Mouse (Mus musculus): ENCODE results near the gene Ppp1r13b.

- TF ChIP-seq EP300 (IDR thresholded peaks at IDR 0.05; ENCODE audit: low read depth): no peak
- no peak for TF ChIP-seq CTCF (IDR thresholded peaks at IDR 0.05; ENCODE audit: low read depth)
Measured at GRCm38 (mm10) chr12:111827556-111827955, 80.4 kb downstream of the Ppp1r13b start.

Measured in liver, embryonic 14.5 days (tissue).